In genomic region chr8:79104634-79105033, GRCm38 (mm10) we compare ENCODE assay signal across 14 mouse cellular contexts.
DNase-seq lines count a peak whose midpoint lies in the region; ATAC-seq and TF ChIP-seq lines count a peak whose summit lies in the region.
"Had no signal": no experiment of that assay in that cellular context is flagged by ENCODE, and none has a peak within 500 bp of the region (broad histone marks: within the 10 kb centered on the region; RNA-seq: fewer than 3 reads in every experiment).

No protein-coding gene starts in this region.

- intact Hi-C loops in heart, adult 2 months (cut with DNase I): no loop called here

- no peaks in the 10 kb centered on the region for H3K9me3 ChIP-seq in heart, embryonic 10.5 days
- no peaks in the 10 kb centered on the region for H3K9me3 ChIP-seq in lung, embryonic 14.5 days (ENCODE audit: low read depth, low read length)
- no peaks in the 10 kb centered on the region for H3K9me3 ChIP-seq in heart, postnatal 0 days (replicated peaks; ENCODE audit: control insufficient read depth, low read length)
- no peaks in the 10 kb centered on the region for H3K9me3 ChIP-seq in stomach, embryonic 15.5 days
- H3K9me3 ChIP-seq: liver, embryonic 13.5 days; megakaryocyte, embryonic 14.5 days had no signal

- peaks cover 8% of the 10 kb centered on the region; the same call in 1 of the 2 replicates for H3K36me3 ChIP-seq in heart, adult 2 months (ENCODE audit: control insufficient read depth, insufficient read depth, low read length)
- peaks cover 34% of the 10 kb centered on the region for H3K36me3 ChIP-seq in heart, embryonic 10.5 days
- H3K36me3 ChIP-seq in lung, embryonic 14.5 days (ENCODE audit: insufficient read depth): 0 out of 2 replicates have a peak, but pooled peaks cover 7% of the 10 kb centered on the region
- 0 out of 2 replicates have a peak, but pooled peaks cover 7% of the 10 kb centered on the region for H3K36me3 ChIP-seq in heart, postnatal 0 days (replicated peaks; ENCODE audit: control insufficient read depth, insufficient read depth, low read length)
- H3K36me3 ChIP-seq in stomach, embryonic 15.5 days: no peaks in the 10 kb centered on the region
- H3K36me3 ChIP-seq: liver, embryonic 13.5 days had no signal

- no peak overlapping the region for H3K9ac ChIP-seq in heart, adult 2 months (ENCODE audit: low read depth, low read length)
- no peak overlapping the region; the same call in 1 of the 2 replicates for H3K9ac ChIP-seq in lung, embryonic 14.5 days
- no peak overlapping the region for H3K9ac ChIP-seq in heart, postnatal 0 days (replicated peaks; ENCODE audit: low read depth, low read length)
- no peak overlapping the region for H3K9ac ChIP-seq in stomach, embryonic 15.5 days
- H3K9ac ChIP-seq: liver, embryonic 13.5 days had no signal

- H3K4me3 ChIP-seq in heart, adult 2 months: no peak overlapping the region
- H3K4me3 ChIP-seq in heart, embryonic 10.5 days: no peak overlapping the region
- no peak overlapping the region for H3K4me3 ChIP-seq in lung, embryonic 14.5 days (ENCODE audit: low read depth, low read length)
- no peak overlapping the region for H3K4me3 ChIP-seq in heart, postnatal 0 days (ENCODE audit: low read depth, low read length)
- no peak overlapping the region for H3K4me3 ChIP-seq in stomach, embryonic 15.5 days (replicated peaks)
- no peak overlapping the region for H3K4me3 ChIP-seq in cerebellum, adult 2 months (replicated peaks; ENCODE audit: insufficient read depth, low read depth, low read length)
- H3K4me3 ChIP-seq: liver, embryonic 13.5 days; megakaryocyte, embryonic 14.5 days; myocyte had no signal

- H3K4me1 ChIP-seq in heart, adult 2 months (ENCODE audit: control insufficient read depth, insufficient read depth, low read length): peaks cover 13% of the 10 kb centered on the region
- H3K4me1 ChIP-seq in heart, embryonic 10.5 days: peaks cover 9% of the 10 kb centered on the region; the same call in 1 of the 2 replicates
- 0 out of 2 replicates have a peak, but pooled peaks cover 4% of the 10 kb centered on the region for H3K4me1 ChIP-seq in lung, embryonic 14.5 days (ENCODE audit: insufficient read depth)
- H3K4me1 ChIP-seq in heart, postnatal 0 days (ENCODE audit: control insufficient read depth, insufficient read depth): peaks cover 21% of the 10 kb centered on the region; the same call in 1 of the 2 replicates
- H3K4me1 ChIP-seq in stomach, embryonic 15.5 days: peaks cover 16% of the 10 kb centered on the region
- no peaks in the 10 kb centered on the region for H3K4me1 ChIP-seq in cerebellum, adult 2 months (ENCODE audit: control insufficient read depth, insufficient read depth, low read length)

- H3K27me3 ChIP-seq in heart, adult 2 months (ENCODE audit: control insufficient read depth, insufficient read depth, low read length): no peaks in the 10 kb centered on the region
- no peaks in the 10 kb centered on the region for H3K27me3 ChIP-seq in heart, embryonic 10.5 days (ENCODE audit: insufficient read depth, poor library complexity, severe bottlenecking)
- no peaks in the 10 kb centered on the region for H3K27me3 ChIP-seq in lung, embryonic 14.5 days (ENCODE audit: insufficient read depth, low read length)
- no peaks in the 10 kb centered on the region for H3K27me3 ChIP-seq in heart, postnatal 0 days (ENCODE audit: control insufficient read depth, insufficient read depth, low read length)
- H3K27me3 ChIP-seq in stomach, embryonic 15.5 days (replicated peaks): no peaks in the 10 kb centered on the region
- H3K27me3 ChIP-seq in cerebellum, adult 2 months (ENCODE audit: control insufficient read depth, insufficient read depth, low read length): no peaks in the 10 kb centered on the region
- H3K27me3 ChIP-seq: CH12.LX; liver, embryonic 13.5 days; megakaryocyte, embryonic 14.5 days had no signal

- peak overlapping the region; percentile 64 for H3K27ac ChIP-seq in heart, adult 2 months
- no peak overlapping the region for H3K27ac ChIP-seq in heart, embryonic 10.5 days
- peak overlapping the region; percentile 46; the same call in 1 of the 2 replicates for H3K27ac ChIP-seq in lung, embryonic 14.5 days (ENCODE audit: low read depth)
- H3K27ac ChIP-seq in heart, postnatal 0 days (ENCODE audit: low read depth): peak overlapping the region; percentile 41; the same call in 1 of the 2 replicates
- peak overlapping the region; percentile 38; the same call in 1 of the 2 replicates for H3K27ac ChIP-seq in stomach, embryonic 15.5 days
- H3K27ac ChIP-seq in cerebellum, adult 2 months (ENCODE audit: insufficient read depth, low read length): no peak overlapping the region
- H3K27ac ChIP-seq: liver, embryonic 13.5 days had no signal

- WGBS in heart, adult 2 months: 38% methylated on average over 9 of the region's 9 CpGs
- 83% methylated on average over 9 of the region's 9 CpGs for WGBS in heart, embryonic 10.5 days
- 55% methylated on average over 9 of the region's 9 CpGs for WGBS in lung, embryonic 14.5 days
- 55% methylated on average over 9 of the region's 9 CpGs for WGBS in heart, postnatal 0 days
- WGBS in stomach, embryonic 15.5 days: 57% methylated on average over 9 of the region's 9 CpGs
- 87% methylated on average over 9 of the region's 9 CpGs for WGBS in cerebellum, adult 2 months

- TF ChIP-seq CTCF in heart, adult 2 months (IDR thresholded peaks at IDR 0.05): no peak
- no peak for TF ChIP-seq CTCF in lung, embryonic 14.5 days (IDR thresholded peaks at IDR 0.05; ENCODE audit: low read depth)
- TF ChIP-seq CTCF in heart, postnatal 0 days (IDR thresholded peaks at IDR 0.05; ENCODE audit: low read depth): no peak
- TF ChIP-seq CTCF in cerebellum, adult 2 months (IDR thresholded peaks at IDR 0.05; ENCODE audit: borderline replicate concordance, insufficient read depth, low read depth, low read length): no peak

- no peak for TF ChIP-seq EP300 in heart, adult 2 months (IDR thresholded peaks at IDR 0.05; ENCODE audit: insufficient read depth, low read depth, low read length)
- TF ChIP-seq EP300 in heart, postnatal 0 days (IDR thresholded peaks at IDR 0.05; ENCODE audit: low read depth): no peak

- no peaks in the 10 kb centered on the region for H3K79me2 ChIP-seq in heart, adult 2 months (replicated peaks; ENCODE audit: control insufficient read depth, insufficient read depth, low read length)

- peak; percentile 17; the same call in 1 of the 2 replicates for ATAC-seq in lung, embryonic 14.5 days (ENCODE audit: insufficient read depth)
- ATAC-seq in heart, postnatal 0 days (ENCODE audit: insufficient read depth, low read depth): no peak
- no peak for ATAC-seq in stomach, embryonic 15.5 days (ENCODE audit: insufficient read depth, low FRiP score, low read depth)

- no peak for DNase-seq in heart, adult 2 months
- no peak for DNase-seq in heart, embryonic 10.5 days (ENCODE audit: low spot score)
- DNase-seq in lung, embryonic 14.5 days: no peak
- no peak for DNase-seq in lung, adult 18-20 months
- no peak for DNase-seq in heart, postnatal 0 days (ENCODE audit: low spot score)
- no peak for DNase-seq in cerebellum, adult 2 months
- DNase-seq: gastrocnemius, postnatal 25 days; layer of hippocampus, postnatal 36 days; liver, embryonic 13.5 days; thymus, postnatal 4 days had no signal

- TF ChIP-seq POLR2A in heart, adult 2 months (IDR thresholded peaks at IDR 0.05; ENCODE audit: insufficient read depth, low read depth, low read length): no peak
- TF ChIP-seq POLR2A in cerebellum, adult 2 months (IDR thresholded peaks at IDR 0.05; ENCODE audit: borderline replicate concordance, insufficient read depth, low read length): no peak

- no peak overlapping the region for H3K4me2 ChIP-seq in lung, embryonic 14.5 days
- no peak overlapping the region for H3K4me2 ChIP-seq in heart, postnatal 0 days (ENCODE audit: low read depth, low read length)
- no peak overlapping the region for H3K4me2 ChIP-seq in stomach, embryonic 15.5 days
- H3K4me2 ChIP-seq: liver, embryonic 13.5 days had no signal

Comparison
In these comparisons a context has a peak if more than half of its experiments do, and no peak if none do; other contexts are left out.
1. H3K27ac ChIP-seq: peak in heart, adult 2 months (single experiment), lung, embryonic 14.5 days (single experiment), heart, postnatal 0 days (single experiment) and stomach, embryonic 15.5 days (single experiment); none in heart, embryonic 10.5 days (single experiment) and cerebellum, adult 2 months (single experiment).